Mouse (Mus musculus) limb, embryonic 12.5 days (tissue): Measurements from ENCODE around the gene Traf5. TPM values are rescaled to one million over a fixed set of nuclear protein-coding genes. Genes with fewer than 3 reads are reported as not detected.

ENCODE experiments used
- ATAC-seq: fragments of 200-750 bp; cut with Nextera tagmentation; 2 replicates; pipeline ENCODE4 v1.8.0; 2017; ENCODE audit warnings: low read depth, moderate TSS enrichment; ENCODE audit not compliant: insufficient number of reproducible peaks, insufficient read depth, low FRiP score, low TSS enrichment
- H3K27ac ChIP-seq: fragments of 300-500 bp; sonication (generic); 2 replicates; pipeline ENCODE4 v1.5.1; 2016; ENCODE audit warnings: mild to moderate bottlenecking, moderate library complexity
- H3K27me3 ChIP-seq: fragments of 300-500 bp; sonication (generic); 2 replicates; pipeline ENCODE4 v1.6.1; 2016; ENCODE audit warnings: mild to moderate bottlenecking, moderate library complexity
- H3K36me3 ChIP-seq: fragments of 300-500 bp; sonication (generic); 2 replicates; pipeline ENCODE4 v1.6.1; 2016; ENCODE audit warnings: mild to moderate bottlenecking, moderate library complexity
- H3K4me1 ChIP-seq: fragments of 300-500 bp; sonication (generic); replicated peaks from 2 replicates; pipeline ENCODE4 v1.6.1; 2016
- H3K4me2 ChIP-seq: fragments of 300-500 bp; sonication (generic); 2 replicates; pipeline ENCODE4 v1.6.1; 2016; ENCODE audit warnings: mild to moderate bottlenecking, moderate library complexity
- H3K4me3 ChIP-seq: fragments of 300-500 bp; sonication (generic); replicated peaks from 2 replicates; pipeline ENCODE4 v1.5.1; 2016; ENCODE audit warnings: mild to moderate bottlenecking
- H3K9ac ChIP-seq: fragments of 300-500 bp; sonication (generic); replicated peaks from 2 replicates; pipeline ENCODE4 v1.6.1; 2016; ENCODE audit warnings: mild to moderate bottlenecking, moderate library complexity
- H3K9me3 ChIP-seq: fragments of 300-500 bp; sonication (generic); 2 replicates; pipeline ENCODE4 v1.6.1; 2016; ENCODE audit warnings: mild to moderate bottlenecking, moderate library complexity
- WGBS: fragments of 180-500 bp; shearing (Covaris S2); methylation state at CpG from one replicate; pipeline ENCODE4 v1.1.7; 2016; 5-methylcytosine and 5-hydroxymethylcytosine counted together
- polyA plus RNA-seq: library from polyadenylated mRNA; unstranded; fragments of >200 nt; fragmentation: Nextera tagmentation; extraction: Ambion mirVana; gene quantifications from 2 replicates; pipeline ENCODE4 v1.2.1, GENCODE M21; 2016

The Traf5 gene
- polyA plus RNA-seq, 1 experiment from 2014 or later: 11.1 TPM

DNA sequence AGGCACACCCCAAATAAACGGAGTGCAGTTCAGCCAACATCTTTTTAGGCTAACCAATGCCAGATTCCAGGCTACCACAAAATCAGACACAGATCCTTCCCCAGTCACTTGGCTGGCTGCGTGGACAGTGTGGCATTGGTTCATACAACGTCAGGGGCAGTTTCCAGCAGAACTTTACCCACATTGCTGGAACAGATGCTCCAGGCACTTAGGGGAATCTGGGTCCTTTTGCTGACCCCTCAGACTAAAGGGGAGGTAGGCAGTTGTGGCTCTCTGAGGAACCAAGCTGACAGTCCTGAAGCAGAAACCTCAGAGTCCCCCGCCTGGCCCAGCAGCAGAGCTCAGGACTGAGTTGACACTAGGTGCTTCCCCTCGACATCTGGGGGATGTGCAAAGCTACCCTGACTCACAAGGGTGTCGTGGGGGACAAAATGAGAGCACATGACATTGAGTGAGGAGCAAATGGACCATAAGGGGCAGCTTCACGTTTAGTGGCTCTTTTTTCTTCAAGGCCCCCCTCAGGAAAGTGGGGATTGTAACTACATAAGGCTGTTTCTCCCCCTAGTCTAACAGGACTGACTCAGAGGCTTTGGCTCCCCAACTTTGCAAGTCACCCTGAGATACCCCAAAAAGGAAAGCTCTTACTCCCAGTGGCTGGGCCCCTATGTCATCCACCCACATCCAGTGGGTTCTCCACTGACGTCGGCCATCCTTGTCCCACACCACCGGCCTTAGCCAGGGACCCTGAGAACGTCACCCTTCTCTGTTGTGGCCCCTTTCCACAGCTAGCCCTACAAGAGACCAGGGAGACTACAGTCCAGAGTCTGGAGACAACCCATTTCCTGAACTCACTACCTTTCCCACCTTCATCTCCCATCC, 1.4 kb downstream of the Traf5 start:
- peaks cover 12% of the 10 kb centered on the region for H3K27me3 ChIP-seq
- peaks cover 27% of the 10 kb centered on the region for H3K4me1 ChIP-seq
- no peak overlapping the region for H3K27ac ChIP-seq
- H3K9ac ChIP-seq: no peak overlapping the region
- H3K36me3 ChIP-seq: no peaks in the 10 kb centered on the region
- peak overlapping the region; percentile 88 for H3K4me2 ChIP-seq
- ATAC-seq: no peak
- peak overlapping the region; percentile 59 for H3K4me3 ChIP-seq
- H3K9me3 ChIP-seq: no peaks in the 10 kb centered on the region
- WGBS: 69% methylated on average over 11 of the region's 11 CpGs

DNA sequence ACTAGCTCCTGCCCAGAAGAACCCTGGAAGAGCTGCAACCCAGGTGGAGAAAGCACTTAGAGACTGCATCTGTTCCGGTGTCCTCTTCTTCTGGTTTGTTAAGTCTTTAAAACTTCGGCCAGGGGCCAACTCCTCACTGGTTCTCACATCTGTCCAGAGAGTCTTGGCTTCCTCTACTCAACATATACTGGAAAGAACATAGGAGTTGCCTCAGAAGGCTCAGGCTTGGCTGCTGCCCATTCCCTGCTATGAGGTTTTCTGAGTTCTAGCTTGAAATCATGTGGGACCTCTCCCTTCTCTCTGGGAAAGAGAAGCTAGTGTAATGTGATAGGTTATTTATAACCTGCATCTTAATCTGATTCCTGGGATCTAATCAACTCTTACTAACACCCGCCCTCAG, 2.1 kb downstream of the Traf5 start:
- no peak for ATAC-seq
- WGBS: 83% methylated on average over 3 of the region's 3 CpGs
- H3K4me1 ChIP-seq: peaks cover 27% of the 10 kb centered on the region
- H3K27me3 ChIP-seq: peaks cover 12% of the 10 kb centered on the region
- no peak overlapping the region for H3K27ac ChIP-seq
- H3K4me2 ChIP-seq: no peak overlapping the region
- H3K4me3 ChIP-seq: no peak overlapping the region
- no peaks in the 10 kb centered on the region for H3K9me3 ChIP-seq
- H3K9ac ChIP-seq: no peak overlapping the region
- no peaks in the 10 kb centered on the region for H3K36me3 ChIP-seq

DNA sequence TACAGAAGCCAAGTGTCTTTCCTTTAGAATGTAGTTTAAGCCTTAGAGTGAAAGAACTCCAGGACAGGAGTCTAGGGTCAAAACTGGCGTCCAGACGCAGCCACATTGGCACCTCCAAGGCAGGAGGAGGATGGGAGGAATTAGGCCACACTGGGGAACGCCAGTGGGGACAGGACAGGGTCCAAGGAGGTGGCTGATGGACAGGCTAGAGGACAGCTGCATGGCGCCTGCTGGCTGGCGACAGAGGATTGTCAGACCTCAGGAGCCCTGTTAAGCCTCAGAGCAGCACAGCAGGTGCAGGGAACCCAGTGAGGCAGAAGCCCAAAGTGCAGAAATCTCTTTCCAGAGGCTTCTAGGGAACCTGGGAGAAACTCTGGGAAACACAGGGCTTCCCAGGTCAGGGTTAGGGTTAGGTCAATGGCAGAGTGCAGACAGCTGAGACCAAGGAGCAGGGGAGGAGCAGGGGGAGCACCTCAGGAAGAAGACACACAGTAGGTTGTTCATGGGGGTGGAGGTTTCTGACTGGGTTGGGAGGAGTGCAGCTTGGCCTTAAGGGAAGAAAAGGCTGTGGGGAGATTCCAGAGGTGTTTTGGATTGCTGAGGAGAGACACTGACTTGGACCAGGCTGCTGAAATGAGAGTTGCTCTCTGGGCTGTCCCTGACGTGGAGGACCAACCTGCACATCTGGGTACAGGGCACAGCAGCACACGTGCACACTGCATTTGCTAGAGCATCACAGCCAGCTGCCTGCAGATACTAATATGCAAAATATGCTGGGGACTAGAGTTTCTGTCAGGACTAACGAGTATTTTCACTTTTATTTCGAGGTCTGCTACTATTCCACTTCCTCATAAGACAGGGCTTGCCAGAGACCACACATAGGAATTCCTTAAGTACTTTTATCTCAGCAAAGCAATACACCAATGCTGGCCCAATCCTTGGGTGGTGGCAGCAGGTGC, 2.9 kb downstream of the Traf5 start:
- Histone ChIP-seq H3K9me3 (no peaks in the 10 kb centered on the region), H3K4me1 (peaks cover 27% of the 10 kb centered on the region), H3K27me3 (peaks cover 12% of the 10 kb centered on the region), H3K27ac (no peak overlapping the region), H3K9ac (no peak overlapping the region), H3K4me2 (no peak overlapping the region), H3K36me3 (no peaks in the 10 kb centered on the region), H3K4me3 (no peak overlapping the region)
- 65% methylated on average over 9 of the region's 9 CpGs for WGBS
- no peak for ATAC-seq

- Histone ChIP-seq H3K27me3 (peaks cover 12% of the 10 kb centered on the region), H3K4me2 (no peak overlapping the region), H3K27ac (no peak overlapping the region), H3K9me3 (no peaks in the 10 kb centered on the region), H3K4me3 (no peak overlapping the region), H3K9ac (no peak overlapping the region), H3K4me1 (peaks cover 27% of the 10 kb centered on the region), H3K36me3 (no peaks in the 10 kb centered on the region)
- 67% methylated on average over 4 of the region's 4 CpGs for WGBS
- no peak for ATAC-seq
These were observed 4.3 kb downstream of the Traf5 start for GRCm38 (mm10) chr1:192088011-192088410.

GRCm38 (mm10) chr1:192087098-192087497, 5.3 kb downstream of the Traf5 start:
- WGBS: 77% methylated on average over 4 of the region's 4 CpGs

GRCm38 (mm10) chr1:192086279-192087037, 5.9 kb downstream of the Traf5 start:
- peaks cover 11% of the 10 kb centered on the region for H3K27me3 ChIP-seq
- no peak overlapping the region for H3K27ac ChIP-seq
- H3K9ac ChIP-seq: no peak overlapping the region
- H3K9me3 ChIP-seq: peaks cover 4% of the 10 kb centered on the region; the same call in 1 of the 2 replicates
- ATAC-seq: no peak
- WGBS: 87% methylated on average over 12 of the region's 12 CpGs
- peaks cover 24% of the 10 kb centered on the region for H3K4me1 ChIP-seq
- no peak overlapping the region for H3K4me2 ChIP-seq
- H3K36me3 ChIP-seq: no peaks in the 10 kb centered on the region
- H3K4me3 ChIP-seq: no peak overlapping the region

More at GRCm38 (mm10) chr1:192087098-192087497, 5.3 kb downstream of the Traf5 start:
- ATAC-seq: no peak
- no peak overlapping the region for H3K9ac ChIP-seq
- no peak overlapping the region for H3K4me3 ChIP-seq
- peaks cover 27% of the 10 kb centered on the region for H3K4me1 ChIP-seq
- no peaks in the 10 kb centered on the region for H3K36me3 ChIP-seq
- no peak overlapping the region for H3K4me2 ChIP-seq
- H3K27ac ChIP-seq: no peak overlapping the region
- no peaks in the 10 kb centered on the region for H3K9me3 ChIP-seq
- peaks cover 12% of the 10 kb centered on the region for H3K27me3 ChIP-seq

DNA sequence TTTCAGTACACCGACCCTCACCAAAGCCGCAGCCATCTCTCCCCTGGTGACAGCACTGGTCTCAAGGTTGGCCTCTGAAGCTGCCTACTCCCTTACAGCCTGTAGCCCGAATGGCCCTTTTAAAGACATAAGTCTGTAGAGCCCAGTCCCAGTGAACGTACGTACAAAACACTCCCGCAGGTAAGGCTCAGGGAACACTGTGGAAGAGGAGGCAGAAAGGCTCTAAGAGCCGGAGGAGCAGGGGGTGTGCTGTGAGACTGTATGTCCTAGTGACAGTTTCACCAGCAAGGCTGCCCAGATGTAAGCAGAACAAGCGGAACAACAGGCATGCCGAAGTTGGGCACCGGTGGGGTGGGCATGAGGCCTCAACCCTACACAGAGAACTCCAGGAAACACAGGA, 7.1 kb downstream of the Traf5 start:
- no peak for ATAC-seq
- H3K36me3 ChIP-seq: no peaks in the 10 kb centered on the region
- 94% methylated on average over 10 of the region's 10 CpGs for WGBS
- peaks cover 13% of the 10 kb centered on the region for H3K4me1 ChIP-seq
- peak overlapping the region; percentile 4; the same call in 1 of the 2 replicates for H3K9ac ChIP-seq
- H3K4me2 ChIP-seq: no peak overlapping the region
- peaks cover 4% of the 10 kb centered on the region for H3K27me3 ChIP-seq
- H3K27ac ChIP-seq: no peak overlapping the region
- H3K4me3 ChIP-seq: no peak overlapping the region
- peaks cover 12% of the 10 kb centered on the region; the same call in 1 of the 2 replicates for H3K9me3 ChIP-seq

DNA sequence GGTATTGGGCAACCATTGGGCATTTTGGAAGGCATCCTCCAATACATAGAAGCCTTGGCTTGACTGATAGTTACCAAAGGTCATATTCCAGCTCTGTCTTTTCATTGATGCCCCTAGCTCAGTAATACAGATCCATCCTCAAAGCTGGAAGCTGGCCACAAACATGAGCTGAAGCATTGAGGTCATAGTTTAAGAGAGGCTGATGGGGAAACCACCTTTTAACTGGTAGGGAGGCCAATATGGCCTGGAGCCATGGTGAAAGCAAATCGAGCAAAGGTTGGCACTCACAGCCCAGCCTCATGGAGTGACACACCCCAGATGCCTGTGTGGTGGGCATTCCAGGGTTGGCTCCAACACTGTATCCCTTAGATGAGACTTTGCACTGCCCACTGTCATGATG, 9.7 kb downstream of the Traf5 start:
- Histone ChIP-seq H3K9ac (no peak overlapping the region), H3K27ac (no peak overlapping the region), H3K36me3 (no peaks in the 10 kb centered on the region), H3K4me3 (no peak overlapping the region), H3K4me1 (peaks cover 6% of the 10 kb centered on the region; the same call in 1 of the 2 replicates), H3K4me2 (no peak overlapping the region), H3K27me3 (no peaks in the 10 kb centered on the region), H3K9me3 (peaks cover 12% of the 10 kb centered on the region; the same call in 1 of the 2 replicates)
- no peak for ATAC-seq
- 85% methylated on average over 1 of the region's 1 CpGs for WGBS

GRCm38 (mm10) chr1:192081129-192081528, 11.2 kb downstream of the Traf5 start:
- Histone ChIP-seq H3K27me3 (no peaks in the 10 kb centered on the region), H3K4me1 (no peaks in the 10 kb centered on the region), H3K9me3 (peaks cover 12% of the 10 kb centered on the region; the same call in 1 of the 2 replicates), H3K9ac (no peak overlapping the region), H3K27ac (no peak overlapping the region), H3K36me3 (no peaks in the 10 kb centered on the region), H3K4me2 (no peak overlapping the region), H3K4me3 (no peak overlapping the region)
- WGBS: 91% methylated on average over 2 of the region's 2 CpGs
- no peak for ATAC-seq

GRCm38 (mm10) chr1:192079121-192079520, 13.2 kb downstream of the Traf5 start:
- Histone ChIP-seq H3K9ac (no peak overlapping the region), H3K4me1 (0 out of 2 replicates have a peak, but pooled peaks cover 6% of the 10 kb centered on the region), H3K36me3 (no peaks in the 10 kb centered on the region), H3K4me3 (no peak overlapping the region), H3K9me3 (peaks cover 12% of the 10 kb centered on the region; the same call in 1 of the 2 replicates), H3K27ac (no peak overlapping the region), H3K27me3 (no peaks in the 10 kb centered on the region), H3K4me2 (no peak overlapping the region)
- ATAC-seq: no peak
- 75% methylated on average over 1 of the region's 1 CpGs for WGBS
